Mouse (Mus musculus) limb, embryonic 15.5 days (tissue): ENCODE measurements around the gene Rsph3b. TPM values are rescaled to one million over a fixed set of nuclear protein-coding genes. Genes with fewer than 3 reads are reported as not detected.
"Not testable (repeated sequence)": the region's sequence is repeated elsewhere in the genome, so short reads cannot be mapped to it uniquely, and the experiment has no call there.

ENCODE experiments used
- ATAC-seq: fragments of 200-750 bp; cut with Nextera tagmentation; 2 replicates; pipeline ENCODE4 v1.8.0; 2017; ENCODE audit warnings: low read depth, moderate TSS enrichment; ENCODE audit not compliant: insufficient number of reproducible peaks, low FRiP score, low TSS enrichment
- H3K27ac ChIP-seq: fragments of 300-500 bp; sonication (generic); 2 replicates; pipeline ENCODE4 v1.5.1; 2015; ENCODE audit warnings: moderate library complexity, mild to moderate bottlenecking, inconsistent platforms
- H3K27me3 ChIP-seq: fragments of 300-500 bp; sonication (generic); 2 replicates; pipeline ENCODE4 v1.6.1; 2015; ENCODE audit warnings: inconsistent platforms
- H3K36me3 ChIP-seq: fragments of 300-500 bp; sonication (generic); 2 replicates; pipeline ENCODE4 v1.6.1; 2015; ENCODE audit warnings: inconsistent platforms
- H3K4me1 ChIP-seq: fragments of 300-500 bp; sonication (generic); 2 replicates; pipeline ENCODE4 v1.6.1; 2015; ENCODE audit warnings: inconsistent platforms
- H3K4me2 ChIP-seq: fragments of 300-500 bp; sonication (generic); 2 replicates; pipeline ENCODE4 v1.6.1; 2015; ENCODE audit warnings: mild to moderate bottlenecking, inconsistent platforms
- H3K4me3 ChIP-seq: fragments of 300-500 bp; sonication (generic); 2 replicates; pipeline ENCODE4 v1.5.1; 2015; ENCODE audit warnings: mild to moderate bottlenecking, inconsistent platforms
- H3K9ac ChIP-seq: fragments of 300-500 bp; sonication (generic); 2 replicates; pipeline ENCODE4 v1.6.1; 2015; ENCODE audit warnings: inconsistent platforms
- H3K9me3 ChIP-seq: fragments of 300-500 bp; sonication (generic); 2 replicates; pipeline ENCODE4 v1.6.1; 2016; ENCODE audit warnings: inconsistent platforms
- WGBS: fragments of 180-500 bp; shearing (Covaris S2); methylation state at CpG from one replicate; pipeline ENCODE4 v1.1.7; 2015; 5-methylcytosine and 5-hydroxymethylcytosine counted together
- polyA plus RNA-seq: library from polyadenylated mRNA; unstranded; fragments of >200 nt; fragmentation: Nextera tagmentation; extraction: Ambion mirVana; gene quantifications from 2 replicates; pipeline ENCODE4 v1.2.1, GENCODE M21; 2015

Gene Rsph3b
- polyA plus RNA-seq = 35.7 and 42.1 TPM in 2 replicates

DNA sequence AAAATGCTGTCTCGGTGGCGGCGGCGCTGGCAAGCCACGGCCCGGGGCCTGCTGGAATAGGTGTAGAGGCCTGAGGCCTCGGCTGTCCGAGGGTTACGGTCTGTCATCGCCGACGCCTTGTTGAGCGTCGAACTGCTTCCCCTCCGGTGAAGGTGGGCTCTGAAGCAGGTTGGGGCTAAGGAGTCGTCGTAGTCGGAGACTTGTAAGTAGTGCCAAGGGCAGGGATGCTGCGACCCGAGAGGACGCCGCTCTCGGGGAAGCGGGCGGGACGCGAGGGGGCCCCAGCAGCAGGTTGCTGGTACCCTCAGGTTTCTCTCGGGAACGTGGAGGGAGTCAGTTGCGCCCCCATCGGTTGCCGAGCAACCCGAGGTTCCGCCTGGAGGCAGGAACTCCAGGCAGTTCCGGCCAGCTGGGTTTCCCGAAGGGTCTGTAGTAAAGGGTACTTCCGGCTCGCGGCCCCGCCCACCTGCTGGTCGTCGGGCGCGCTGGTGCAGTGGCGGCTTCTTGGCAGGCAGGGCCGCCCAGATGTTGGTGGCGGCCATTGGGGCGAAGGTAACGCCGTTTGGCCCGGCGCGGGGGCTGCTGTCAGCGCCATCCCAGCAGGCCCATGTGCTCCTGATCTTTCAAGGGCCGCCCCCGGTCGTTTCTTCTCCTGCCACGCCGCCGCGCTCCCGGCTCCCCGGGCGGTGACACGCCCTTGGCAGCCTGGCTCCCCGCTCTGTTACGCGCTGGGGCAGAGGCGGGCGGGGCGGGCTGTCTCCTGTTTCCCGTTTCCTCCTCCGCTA lies at the start of gene Rsph3b:
Gene Rsph3b, minus strand, starts transcription at position 699 of the 785 bp plus-strand sequence.
- ATAC-seq = peak; percentile 96
- 1% methylated on average over 72 of the region's 73 CpGs for WGBS
- H3K4me3 ChIP-seq = peak within 1 kb of the TSS; percentile 57
- H3K36me3 ChIP-seq, H3K9me3 ChIP-seq, H3K4me1 ChIP-seq, H3K27me3 ChIP-seq: not testable (repeated sequence)
- H3K9ac ChIP-seq = peak within 1 kb of the TSS; percentile 39
- peak within 1 kb of the TSS; percentile 53 for H3K4me2 ChIP-seq
- H3K27ac ChIP-seq = peak within 1 kb of the TSS; percentile 93

DNA sequence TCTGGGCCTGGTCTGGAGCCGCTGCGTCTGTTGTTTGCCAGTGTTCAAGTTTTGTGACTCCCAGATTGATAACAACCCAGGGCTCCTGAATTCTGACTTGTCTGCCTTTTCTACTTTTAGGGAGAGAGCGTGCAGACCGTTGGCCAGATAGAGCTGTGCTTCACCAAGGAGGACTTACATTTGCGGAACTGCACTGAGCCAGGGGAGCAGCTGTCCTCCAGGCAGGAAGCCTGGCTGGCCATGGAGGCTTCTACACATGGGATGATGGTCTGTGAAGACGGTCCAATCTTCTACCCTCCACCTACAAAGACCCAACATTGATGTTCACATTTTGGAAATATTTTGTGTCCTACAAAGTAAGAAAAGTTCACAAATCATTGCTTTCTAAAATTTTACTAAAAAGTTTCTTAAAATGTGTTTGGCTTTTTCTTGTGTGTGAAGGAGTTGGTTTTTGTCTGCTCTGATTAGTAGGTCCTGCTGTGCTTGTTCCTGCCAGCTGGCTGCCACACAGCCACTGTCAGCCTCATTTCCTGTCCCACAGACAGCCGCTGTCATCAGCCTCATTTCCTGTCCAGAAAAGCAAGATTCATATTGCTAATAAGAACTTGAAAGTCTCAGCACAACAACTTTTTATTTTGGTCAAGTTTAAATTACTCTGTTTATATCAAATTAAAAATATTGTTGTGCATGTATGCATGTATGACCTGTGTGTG lies 49.5 kb upstream of the Rsph3b start:
- not testable (repeated sequence) for H3K27me3 ChIP-seq, H3K36me3 ChIP-seq, H3K4me2 ChIP-seq, H3K4me1 ChIP-seq, H3K9ac ChIP-seq, H3K4me3 ChIP-seq, H3K27ac ChIP-seq, ATAC-seq, H3K9me3 ChIP-seq
- 75% methylated on average over 1 of the region's 7 CpGs for WGBS

DNA sequence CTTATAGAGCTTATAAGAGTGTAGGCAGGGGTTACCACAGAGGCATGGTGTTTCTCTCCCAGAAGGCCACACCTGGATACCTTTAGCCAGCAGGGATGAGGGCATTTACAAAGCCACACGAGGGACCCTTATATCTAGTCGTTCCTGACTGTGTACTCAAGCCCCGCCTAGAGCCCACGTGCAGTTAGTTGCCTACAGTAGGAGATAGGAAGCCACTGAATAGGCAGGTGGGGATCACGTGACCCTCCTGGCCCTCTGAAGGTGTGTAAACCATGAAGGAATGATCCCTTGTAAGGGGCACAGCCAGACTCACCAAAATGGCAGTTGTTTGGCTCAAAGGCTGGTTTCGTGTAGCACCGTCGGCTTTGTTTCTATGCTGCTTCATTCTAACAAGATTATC lies 48.3 kb upstream of the Rsph3b start:
- H3K4me2 ChIP-seq, H3K9me3 ChIP-seq, ATAC-seq, H3K27ac ChIP-seq, H3K9ac ChIP-seq, H3K27me3 ChIP-seq, H3K36me3 ChIP-seq, H3K4me3 ChIP-seq, H3K4me1 ChIP-seq: not testable (repeated sequence)
- 86% methylated on average over 8 of the region's 8 CpGs for WGBS

DNA sequence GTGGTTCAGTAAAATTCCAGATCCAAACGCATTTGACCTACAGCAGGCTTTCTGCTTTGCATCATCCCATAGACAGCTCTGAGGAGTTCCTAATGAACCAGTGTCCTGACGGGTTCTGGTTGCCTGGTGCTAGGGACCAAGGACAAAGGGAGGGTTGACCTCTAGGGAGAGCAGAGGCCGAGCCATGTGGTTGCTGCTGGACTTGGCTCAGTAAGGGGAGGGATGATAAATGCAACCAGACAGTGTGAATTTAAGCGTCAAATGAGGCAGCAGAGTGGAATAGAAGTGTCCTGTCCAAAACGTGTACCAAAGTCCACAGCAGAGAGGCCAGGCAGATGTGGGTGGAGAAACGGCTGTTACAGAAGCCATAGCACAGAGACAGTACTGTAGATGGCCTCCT lies 47.0 kb upstream of the Rsph3b start:
- not testable (repeated sequence) for ATAC-seq, H3K36me3 ChIP-seq, H3K9ac ChIP-seq, H3K27ac ChIP-seq, H3K4me1 ChIP-seq, H3K27me3 ChIP-seq, H3K9me3 ChIP-seq, H3K4me3 ChIP-seq, H3K4me2 ChIP-seq
- no CpG with 5 or more reads among the region's 6 CpGs for WGBS

DNA sequence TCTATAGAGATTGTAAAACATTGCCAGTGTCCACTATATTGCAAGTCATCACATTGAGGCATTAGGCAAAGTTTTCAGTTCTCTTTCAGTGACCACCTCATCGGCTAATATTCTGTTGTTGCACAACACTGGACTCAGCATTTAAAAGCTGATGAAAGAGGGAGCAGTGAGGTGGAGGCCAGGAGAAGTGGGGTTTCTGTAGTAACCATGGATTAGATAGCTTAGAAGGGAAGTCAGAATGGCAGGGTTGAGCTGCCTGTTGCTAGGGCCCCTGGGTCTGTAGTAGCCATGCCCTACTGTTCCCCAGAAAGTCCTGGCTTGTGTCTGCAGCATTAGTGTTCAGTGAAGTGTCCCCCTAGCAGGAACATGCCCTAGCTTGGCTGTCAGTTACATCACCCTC lies 37.6 kb upstream of the Rsph3b start:
- H3K9me3 ChIP-seq, H3K4me1 ChIP-seq, ATAC-seq, H3K4me2 ChIP-seq, H3K36me3 ChIP-seq, H3K4me3 ChIP-seq, H3K27me3 ChIP-seq, H3K27ac ChIP-seq, H3K9ac ChIP-seq: not testable (repeated sequence)
- 97% methylated on average over 1 of the region's 1 CpGs for WGBS

DNA sequence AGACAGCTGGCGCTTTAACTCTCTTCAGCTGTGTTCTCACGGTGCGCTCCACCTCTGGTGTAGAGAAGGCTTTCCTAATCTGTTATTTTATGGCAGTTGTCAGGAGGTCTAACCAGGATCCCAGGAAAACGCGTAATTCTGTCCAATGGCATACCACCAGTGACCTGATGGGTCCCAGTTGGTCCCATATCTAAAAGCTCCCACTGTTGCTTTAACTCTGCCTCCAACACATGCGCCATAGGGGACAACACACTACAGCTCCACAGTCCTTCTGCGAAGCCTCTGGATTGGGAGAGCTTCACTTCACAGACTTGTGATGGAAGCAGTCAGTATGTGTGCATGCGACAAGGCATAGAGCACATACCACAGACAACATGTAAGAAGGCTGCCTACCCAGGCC lies 31.7 kb upstream of the Rsph3b start:
- not testable (repeated sequence) for H3K9ac ChIP-seq, H3K27ac ChIP-seq, H3K4me2 ChIP-seq, H3K9me3 ChIP-seq, H3K36me3 ChIP-seq, ATAC-seq, H3K4me3 ChIP-seq, H3K4me1 ChIP-seq, H3K27me3 ChIP-seq
- WGBS = 86% methylated on average over 5 of the region's 8 CpGs

DNA sequence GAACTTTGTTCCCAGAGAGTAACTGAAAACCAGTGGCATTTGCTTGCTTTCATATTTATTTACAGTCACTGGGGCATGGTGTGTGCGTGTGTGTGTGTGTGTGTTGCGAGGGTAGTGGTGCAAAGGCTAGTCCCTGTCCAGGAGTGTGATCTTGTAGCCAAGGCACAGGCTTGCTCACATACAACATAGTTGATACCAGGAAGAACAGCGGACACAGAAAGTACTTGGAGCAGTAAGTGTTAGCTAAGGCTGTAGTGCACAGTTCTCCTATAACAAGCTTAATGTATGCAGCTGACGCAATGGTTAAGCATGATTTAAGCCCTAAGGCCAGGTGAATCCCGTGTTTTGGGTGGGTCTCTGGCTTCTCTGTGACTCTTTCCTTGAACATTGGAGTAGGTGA lies 30.9 kb upstream of the Rsph3b start:
- not testable (repeated sequence) for H3K36me3 ChIP-seq, H3K27me3 ChIP-seq, ATAC-seq, H3K27ac ChIP-seq, H3K9ac ChIP-seq, H3K4me1 ChIP-seq, H3K9me3 ChIP-seq
- 5% methylated on average over 5 of the region's 5 CpGs for WGBS
- Histone ChIP-seq H3K4me2 (peak overlapping the region; percentile 64), H3K4me3 (peak overlapping the region; percentile 50)

DNA sequence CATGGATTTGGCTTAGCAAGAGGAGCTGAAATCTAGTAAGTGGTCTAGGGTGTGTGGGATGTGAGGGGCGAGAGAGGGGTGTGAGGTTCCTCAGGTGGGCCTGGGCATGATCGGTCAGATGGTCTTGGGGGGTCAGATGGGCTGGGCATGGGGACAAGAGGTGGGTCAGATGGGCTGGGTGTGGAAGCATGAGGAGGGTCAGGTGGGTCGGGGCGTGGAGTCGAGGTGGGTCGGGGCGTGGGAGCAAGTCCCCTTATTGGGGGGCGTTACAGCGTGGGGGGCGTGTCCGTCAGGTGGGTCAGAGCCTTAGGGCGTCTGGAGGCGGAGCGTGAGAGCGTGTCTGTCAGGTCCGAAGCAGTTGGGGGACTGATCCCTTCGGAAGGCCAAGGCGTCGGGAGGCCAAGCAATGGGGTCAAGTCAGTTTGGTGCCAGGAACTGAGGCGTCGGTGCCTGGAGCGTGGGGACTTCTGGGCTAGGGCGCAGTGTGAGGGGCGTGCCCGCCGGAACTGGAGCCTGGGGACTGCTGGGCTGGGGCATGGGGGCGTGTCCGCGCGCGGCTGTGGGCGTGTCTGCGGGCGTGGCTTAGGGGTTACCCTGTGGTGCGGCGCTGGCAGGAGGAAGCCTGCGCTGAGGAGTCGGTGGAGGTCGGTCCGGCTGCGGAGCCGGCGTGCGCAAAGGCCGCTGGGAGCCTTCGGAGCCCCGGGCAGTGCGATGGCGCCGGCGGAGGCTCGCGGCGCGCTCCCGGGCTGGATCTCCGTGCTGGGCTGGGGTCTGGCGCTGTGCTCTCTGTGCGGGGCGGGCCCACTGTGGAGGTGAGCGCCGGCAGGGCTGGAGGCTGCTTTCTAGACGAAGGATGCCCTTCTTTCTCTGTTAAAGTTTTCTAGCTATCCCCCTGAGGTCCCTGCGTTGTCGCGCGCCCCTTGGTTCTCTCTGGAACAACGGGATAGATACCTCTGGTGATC lies 30.1 kb upstream of the Rsph3b start, which contains the start of gene Gm49721:
Gene Gm49721, plus strand, starts transcription at position 618 of the 962 bp plus-strand sequence.
- Histone ChIP-seq H3K9ac (peak within 1 kb of the TSS; percentile 51; the same call in 1 of the 2 replicates), H3K4me2 (peak within 1 kb of the TSS; percentile 64), H3K4me3 (peak within 1 kb of the TSS; percentile 50)
- peak; percentile 96 for ATAC-seq
- not testable (repeated sequence) for H3K4me1 ChIP-seq, H3K36me3 ChIP-seq, H3K27me3 ChIP-seq, H3K9me3 ChIP-seq, H3K27ac ChIP-seq
- 2% methylated on average over 35 of the region's 68 CpGs for WGBS

DNA sequence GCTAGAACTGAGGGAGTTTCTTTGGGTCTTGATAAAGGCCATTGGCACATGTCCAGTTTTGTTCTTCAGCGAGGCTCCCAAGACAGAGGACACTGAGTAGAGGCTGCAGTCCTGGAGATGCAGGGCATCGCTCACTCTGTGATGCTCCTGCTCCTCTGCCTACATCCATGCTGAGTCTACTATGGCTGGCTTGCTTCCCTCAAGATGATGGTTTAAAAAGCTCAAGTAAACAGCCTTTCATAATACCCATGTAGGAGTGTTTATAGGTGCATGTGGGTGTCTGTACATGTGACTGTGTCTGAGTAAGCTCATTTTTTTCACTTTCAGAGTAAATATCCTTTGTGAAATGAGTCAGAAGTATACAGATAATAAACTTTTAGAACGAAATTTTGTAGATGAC lies 26.5 kb upstream of the Rsph3b start:
- not testable (repeated sequence) for H3K4me3 ChIP-seq, H3K27ac ChIP-seq, H3K4me2 ChIP-seq, ATAC-seq, H3K27me3 ChIP-seq, H3K9me3 ChIP-seq, H3K4me1 ChIP-seq, H3K36me3 ChIP-seq, H3K9ac ChIP-seq
- 68% methylated on average over 3 of the region's 3 CpGs for WGBS

DNA sequence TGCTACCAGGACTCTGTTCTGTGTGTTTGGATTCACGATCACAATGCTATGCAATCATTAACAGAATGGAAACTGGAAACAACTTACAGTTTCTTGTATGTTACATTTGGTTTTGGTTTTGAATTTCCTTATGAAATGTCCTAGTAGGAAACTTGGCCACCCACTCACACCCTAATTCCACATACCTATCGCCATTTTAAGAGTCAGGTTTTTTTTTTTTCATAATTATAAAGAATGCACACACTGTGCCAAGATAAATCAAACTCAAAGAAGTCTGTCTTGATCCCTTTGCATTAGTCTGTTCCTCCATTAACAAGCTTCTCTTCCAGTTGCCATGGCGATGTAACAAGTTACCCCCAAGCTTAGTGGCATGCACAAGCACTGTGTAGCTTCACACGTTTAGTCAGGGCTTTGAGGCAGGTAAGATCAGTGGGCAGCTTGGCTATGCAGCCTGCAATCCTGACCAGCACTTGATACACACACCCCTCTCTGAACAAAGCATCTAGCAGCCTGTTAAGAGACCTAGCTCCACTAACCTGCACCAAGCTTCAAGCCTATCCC lies 24.4 kb upstream of the Rsph3b start:
- not testable (repeated sequence) for H3K4me1 ChIP-seq, H3K4me2 ChIP-seq, ATAC-seq, H3K4me3 ChIP-seq, H3K36me3 ChIP-seq, H3K9me3 ChIP-seq, H3K27ac ChIP-seq, H3K27me3 ChIP-seq, H3K9ac ChIP-seq
- WGBS = 54% methylated on average over 4 of the region's 4 CpGs

DNA sequence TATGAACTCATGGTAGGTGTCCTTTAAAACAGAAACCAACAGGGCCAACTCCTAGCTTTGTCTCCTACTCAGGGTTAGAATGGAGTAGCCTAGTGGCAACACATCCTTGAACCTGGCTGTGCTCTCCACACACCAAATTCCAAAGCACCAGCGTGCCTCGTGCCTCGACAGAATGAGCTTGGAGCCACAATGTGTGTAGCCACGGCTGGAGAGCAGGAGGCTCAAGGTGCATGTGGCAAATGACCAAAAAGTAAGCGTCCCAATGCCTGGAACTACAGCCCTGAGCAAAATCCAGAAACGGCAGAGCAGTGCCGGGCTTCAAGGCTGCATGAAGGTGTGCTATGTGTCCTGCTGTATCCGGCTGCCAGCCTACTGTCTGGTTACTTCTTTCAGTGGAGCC lies 22.8 kb upstream of the Rsph3b start:
- not testable (repeated sequence) for H3K27ac ChIP-seq, H3K4me1 ChIP-seq, H3K27me3 ChIP-seq, H3K4me3 ChIP-seq, H3K36me3 ChIP-seq, ATAC-seq, H3K9ac ChIP-seq, H3K9me3 ChIP-seq, H3K4me2 ChIP-seq
- 74% methylated on average over 8 of the region's 8 CpGs for WGBS
